25 mouse cellular contexts compared by ENCODE assay signal in the genomic region with DNA sequence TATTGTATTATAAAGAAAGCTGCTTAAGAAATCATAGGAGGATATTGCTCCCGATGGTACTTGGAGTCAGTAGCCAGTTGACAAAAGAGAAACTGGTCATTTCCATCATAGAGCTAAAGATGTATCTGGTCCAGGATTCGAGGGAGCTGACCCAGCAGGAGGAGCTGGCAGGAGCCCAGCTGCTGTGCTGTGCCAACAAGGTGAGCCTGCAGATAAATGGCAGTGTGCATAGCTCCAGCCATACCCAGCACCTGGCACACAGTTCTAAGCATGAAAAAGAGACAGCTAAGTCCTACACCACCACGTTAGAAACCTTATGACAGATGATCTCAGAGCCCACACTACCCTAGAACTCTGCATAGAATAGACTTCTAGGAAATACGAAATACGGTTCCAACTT.
DNase-seq lines count a peak whose midpoint lies in the region; ATAC-seq and TF ChIP-seq lines count a peak whose summit lies in the region.
"Had no signal": no experiment of that assay in that cellular context is flagged by ENCODE, and none has a peak within 500 bp of the region (broad histone marks: within the 10 kb centered on the region; RNA-seq: fewer than 3 reads in every experiment).

No protein-coding gene starts in this region.

- peak; percentile 18 for DNase-seq in kidney, adult 2 months
- no peak for DNase-seq in kidney, postnatal 4 days
- DNase-seq in cerebellum, adult 11-12 months = peak; percentile 89
- DNase-seq in cerebellum, adult 9-11 months = peak; percentile 90
- DNase-seq in gastrocnemius, postnatal 14 days = no peak
- DNase-seq: B cell, adult 2 months; heart, postnatal 10 days; kidney, adult 18-20 months; liver, embryonic 13.5 days; lung, adult 2 months; right cerebral cortex, postnatal 14 days; thymus, adult 2 months had no signal

- intact Hi-C loops in gastrocnemius, postnatal 14 days (cut with DNase I; ENCODE audit: low total_unique reads) = no loop called here

- H3K36me3 ChIP-seq in kidney, adult 2 months (ENCODE audit: control insufficient read depth, insufficient read depth, low read length) = no peaks in the 10 kb centered on the region
- no peaks in the 10 kb centered on the region for H3K36me3 ChIP-seq in forebrain, embryonic 16.5 days (ENCODE audit: control insufficient read depth, insufficient read depth)
- H3K36me3 ChIP-seq: embryonic facial prominence, embryonic 12.5 days; G1E; heart, embryonic 12.5 days; hindbrain, embryonic 10.5 days; liver, embryonic 13.5 days; midbrain, embryonic 13.5 days had no signal

- WGBS in kidney, adult 2 months = 63% methylated on average over 5 of the region's 5 CpGs
- 78% methylated on average over 5 of the region's 5 CpGs for WGBS in forebrain, embryonic 16.5 days

- no peaks in the 10 kb centered on the region for H3K9me3 ChIP-seq in forebrain, embryonic 16.5 days (ENCODE audit: control insufficient read depth, low read length)
- H3K9me3 ChIP-seq: embryonic facial prominence, embryonic 12.5 days; hindbrain, embryonic 10.5 days; liver, embryonic 13.5 days; midbrain, embryonic 13.5 days had no signal

- TF ChIP-seq CTCF in kidney, adult 2 months (conservative IDR thresholded peaks at IDR 0.05; ENCODE audit: insufficient read depth, insufficient read length, low read depth, low read length) = no peak

- no peak overlapping the region for H3K4me3 ChIP-seq in kidney, adult 2 months (ENCODE audit: insufficient read depth, low read depth, low read length)
- no peak overlapping the region for H3K4me3 ChIP-seq in forebrain, embryonic 16.5 days (replicated peaks; ENCODE audit: low read length)
- H3K4me3 ChIP-seq: embryonic facial prominence, embryonic 12.5 days; heart, embryonic 12.5 days; hindbrain, embryonic 10.5 days; layer of hippocampus, adult 2 months; liver, embryonic 13.5 days; midbrain, embryonic 13.5 days had no signal

- no peak for ATAC-seq in forebrain, embryonic 16.5 days
- no peak for ATAC-seq in monocyte, adult 5-6 weeks (replicated peaks; ENCODE audit: insufficient number of reproducible peaks, low FRiP score, low TSS enrichment, poor library complexity, severe bottlenecking)
- ATAC-seq: inflammation-experienced regulatory T-cells, adult 6 months; midbrain, embryonic 13.5 days; Patski had no signal

- H3K9ac ChIP-seq in forebrain, embryonic 16.5 days (replicated peaks; ENCODE audit: low read depth, low read length) = no peak overlapping the region
- H3K9ac ChIP-seq: embryonic facial prominence, embryonic 12.5 days; heart, embryonic 12.5 days; liver, embryonic 13.5 days; midbrain, embryonic 13.5 days had no signal

- no peak overlapping the region for H3K4me2 ChIP-seq in forebrain, embryonic 16.5 days (ENCODE audit: low read length)
- H3K4me2 ChIP-seq: embryonic facial prominence, embryonic 12.5 days; heart, embryonic 12.5 days; liver, embryonic 13.5 days; midbrain, embryonic 13.5 days had no signal

- no peaks in the 10 kb centered on the region for H3K27me3 ChIP-seq in kidney, adult 2 months (replicated peaks; ENCODE audit: control insufficient read depth, insufficient read depth, low read length)
- no peaks in the 10 kb centered on the region for H3K27me3 ChIP-seq in forebrain, embryonic 16.5 days (replicated peaks; ENCODE audit: control insufficient read depth, insufficient read depth, low read length)
- H3K27me3 ChIP-seq: CH12.LX; embryonic facial prominence, embryonic 12.5 days; heart, embryonic 12.5 days; liver, embryonic 13.5 days; midbrain, embryonic 13.5 days; Patski had no signal

- no peaks in the 10 kb centered on the region for H3K4me1 ChIP-seq in kidney, adult 2 months (ENCODE audit: control insufficient read depth, insufficient read depth, low read length)
- H3K4me1 ChIP-seq in forebrain, embryonic 16.5 days (replicated peaks; ENCODE audit: control insufficient read depth, insufficient read depth, low read length) = no peaks in the 10 kb centered on the region
- H3K4me1 ChIP-seq: embryonic facial prominence, embryonic 12.5 days; heart, embryonic 12.5 days; hindbrain, embryonic 10.5 days; liver, embryonic 13.5 days; midbrain, embryonic 13.5 days had no signal

- no peak overlapping the region for H3K27ac ChIP-seq in kidney, adult 2 months (ENCODE audit: insufficient read depth, low read depth, low read length)
- no peak overlapping the region for H3K27ac ChIP-seq in forebrain, embryonic 16.5 days (ENCODE audit: low read length)
- H3K27ac ChIP-seq: embryonic facial prominence, embryonic 12.5 days; hindbrain, embryonic 10.5 days; kidney, postnatal 0 days; layer of hippocampus, adult 2 months; liver, embryonic 13.5 days; midbrain, embryonic 13.5 days; stomach, postnatal 0 days had no signal

- no peak for TF ChIP-seq POLR2A in kidney, adult 2 months (IDR thresholded peaks at IDR 0.05; ENCODE audit: low read depth, low read length)

Comparison
In these comparisons a context has a peak if more than half of its experiments do, and no peak if none do; other contexts are left out.
1. DNase-seq: peak in kidney, adult 2 months (single experiment), cerebellum, adult 11-12 months (single experiment) and cerebellum, adult 9-11 months (single experiment); none in kidney, postnatal 4 days (0 of 2) and gastrocnemius, postnatal 14 days (single experiment).